Mouse (Mus musculus): ENCODE results near the gene Ankib1. TPM values are rescaled to one million over a fixed set of nuclear protein-coding genes. Genes with fewer than 3 reads are reported as not detected.

The Ankib1 gene
- polyA plus RNA-seq, 1 experiment: 9.5 TPM

DNA sequence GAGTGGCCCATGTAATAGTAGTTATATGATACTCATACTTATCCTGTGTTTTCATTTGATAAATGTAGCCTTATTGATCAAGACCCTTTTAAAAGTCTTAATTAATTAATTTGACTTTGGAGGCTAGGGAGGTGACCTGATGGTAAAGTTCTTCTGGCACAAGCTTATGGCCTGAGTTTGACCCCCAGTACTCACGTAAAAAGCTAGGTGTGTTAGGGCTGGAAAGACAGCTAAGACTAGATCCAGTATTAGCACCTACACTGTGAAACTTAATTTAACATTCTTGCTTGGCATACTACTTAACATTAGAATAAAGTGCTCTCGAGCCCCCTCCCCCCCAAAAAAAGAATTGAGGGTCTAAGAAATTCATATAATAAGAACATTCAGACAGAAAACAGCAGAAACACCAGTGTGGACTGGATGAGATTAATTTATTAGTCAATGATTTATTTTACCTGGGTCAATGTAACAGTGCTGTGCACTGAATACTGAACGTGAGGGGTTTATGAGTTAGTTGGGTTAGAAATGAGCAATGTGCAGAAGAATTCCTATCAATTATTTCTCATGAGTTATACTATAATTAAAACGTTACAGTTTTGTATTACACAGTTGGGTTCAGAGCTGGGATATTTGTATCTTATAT, 154.4 kb downstream of the Ankib1 start:
- H3K27me3 ChIP-seq (ENCODE audit: control insufficient read depth, insufficient read depth, insufficient read length): no peaks in the 10 kb centered on the region
- H3K4me3 ChIP-seq (ENCODE audit: insufficient read depth, poor library complexity, severe bottlenecking): no peak overlapping the region
- no peak for TF ChIP-seq CEBPB (IDR thresholded peaks at IDR 0.05; ENCODE audit: low read depth)
- no peak for TF ChIP-seq USF1 (IDR thresholded peaks at IDR 0.05; ENCODE audit: low read depth)
- TF ChIP-seq FOSL1 (IDR thresholded peaks at IDR 0.05; ENCODE audit: insufficient read depth, low read length, poor library complexity, severe bottlenecking): no peak
- TF ChIP-seq MYOG (IDR thresholded peaks at IDR 0.05; ENCODE audit: control insufficient read depth, extremely low read depth, insufficient read length): no peak
- TF ChIP-seq MAX (IDR thresholded peaks at IDR 0.05): no peak
- no peak for TF ChIP-seq CTCF (IDR thresholded peaks at IDR 0.05; ENCODE audit: control insufficient read depth, insufficient read depth, insufficient read length)
- no peak for TF ChIP-seq MYOD1 (IDR thresholded peaks at IDR 0.05; ENCODE audit: control insufficient read depth, insufficient read length, low read depth)
- H3ac ChIP-seq (ENCODE audit: control insufficient read depth, insufficient read length, low read depth): no peak overlapping the region
- peaks cover 18% of the 10 kb centered on the region for H3K79me3 ChIP-seq (ENCODE audit: low read depth)
- peaks cover 32% of the 10 kb centered on the region for H3K79me2 ChIP-seq (ENCODE audit: control insufficient read depth, insufficient read depth)
- peaks cover 20% of the 10 kb centered on the region for H3K36me3 ChIP-seq (ENCODE audit: control insufficient read depth, insufficient read depth)

GRCm38 (mm10) chr5:3647708-3648121, 155.0 kb downstream of the Ankib1 start:
- TF ChIP-seq MAX (IDR thresholded peaks at IDR 0.05): no peak
- peak; percentile 3 for TF ChIP-seq CTCF (IDR thresholded peaks at IDR 0.05; ENCODE audit: control insufficient read depth, insufficient read depth, insufficient read length)
- TF ChIP-seq USF1 (IDR thresholded peaks at IDR 0.05; ENCODE audit: low read depth): no peak
- no peak for TF ChIP-seq MYOD1 (IDR thresholded peaks at IDR 0.05; ENCODE audit: control insufficient read depth, insufficient read length, low read depth)
- no peak for TF ChIP-seq MYOG (IDR thresholded peaks at IDR 0.05; ENCODE audit: control insufficient read depth, extremely low read depth, insufficient read length)
- no peak for TF ChIP-seq FOSL1 (IDR thresholded peaks at IDR 0.05; ENCODE audit: insufficient read depth, low read length, poor library complexity, severe bottlenecking)
- no peak for TF ChIP-seq CEBPB (IDR thresholded peaks at IDR 0.05; ENCODE audit: low read depth)
- H3ac ChIP-seq (ENCODE audit: control insufficient read depth, insufficient read length, low read depth): peak overlapping the region; percentile 96
- peaks cover 19% of the 10 kb centered on the region for H3K79me3 ChIP-seq (ENCODE audit: low read depth)
- no peaks in the 10 kb centered on the region for H3K27me3 ChIP-seq (ENCODE audit: control insufficient read depth, insufficient read depth, insufficient read length)
- H3K36me3 ChIP-seq (ENCODE audit: control insufficient read depth, insufficient read depth): peaks cover 20% of the 10 kb centered on the region
- H3K79me2 ChIP-seq (ENCODE audit: control insufficient read depth, insufficient read depth): peaks cover 32% of the 10 kb centered on the region
- peak overlapping the region; percentile 61 for H3K4me3 ChIP-seq (ENCODE audit: insufficient read depth, poor library complexity, severe bottlenecking)

- Histone ChIP-seq H3K27me3 (ENCODE audit: control insufficient read depth, insufficient read depth, insufficient read length) (no peaks in the 10 kb centered on the region), H3K79me2 (ENCODE audit: control insufficient read depth, insufficient read depth) (peaks cover 32% of the 10 kb centered on the region), H3K36me3 (ENCODE audit: control insufficient read depth, insufficient read depth) (peaks cover 20% of the 10 kb centered on the region), H3ac (ENCODE audit: control insufficient read depth, insufficient read length, low read depth) (peak overlapping the region; percentile 96), H3K79me3 (ENCODE audit: low read depth) (peaks cover 19% of the 10 kb centered on the region), H3K4me3 (ENCODE audit: insufficient read depth, poor library complexity, severe bottlenecking) (peak overlapping the region; percentile 61)
- TF ChIP-seq MYOG (IDR thresholded peaks at IDR 0.05; ENCODE audit: control insufficient read depth, extremely low read depth, insufficient read length) (no peak), USF1 (IDR thresholded peaks at IDR 0.05; ENCODE audit: low read depth) (no peak), MAX (IDR thresholded peaks at IDR 0.05) (no peak), CEBPB (IDR thresholded peaks at IDR 0.05; ENCODE audit: low read depth) (no peak), CTCF (IDR thresholded peaks at IDR 0.05; ENCODE audit: control insufficient read depth, insufficient read depth, insufficient read length) (peak; percentile 17), FOSL1 (IDR thresholded peaks at IDR 0.05; ENCODE audit: insufficient read depth, low read length, poor library complexity, severe bottlenecking) (no peak)
Measured at GRCm38 (mm10) chr5:3646991-3647707, 155.6 kb downstream of the Ankib1 start.

DNA sequence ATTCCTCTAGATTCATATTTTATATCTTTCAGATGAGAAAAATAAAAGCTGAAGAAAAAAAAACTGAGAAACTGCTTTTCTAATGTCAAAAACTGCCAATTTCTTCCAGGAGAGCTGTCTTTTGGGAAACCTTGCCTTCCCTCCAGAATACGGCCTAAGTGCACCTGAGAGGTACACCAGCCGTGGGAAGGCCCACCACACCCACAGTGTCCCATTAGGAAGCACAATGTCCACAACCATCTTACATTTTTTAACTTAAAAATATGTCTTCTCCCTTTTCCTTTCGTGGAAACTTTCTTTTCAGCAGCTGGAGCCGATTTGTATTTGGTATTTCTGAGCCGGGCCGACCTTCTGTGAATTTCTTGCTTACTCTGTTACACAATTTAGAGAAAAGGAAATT, 156.2 kb downstream of the Ankib1 start:
- Histone ChIP-seq H3K79me3 (ENCODE audit: low read depth) (peaks cover 19% of the 10 kb centered on the region), H3ac (ENCODE audit: control insufficient read depth, insufficient read length, low read depth) (no peak overlapping the region), H3K79me2 (ENCODE audit: control insufficient read depth, insufficient read depth) (peaks cover 32% of the 10 kb centered on the region), H3K27me3 (ENCODE audit: control insufficient read depth, insufficient read depth, insufficient read length) (no peaks in the 10 kb centered on the region), H3K4me3 (ENCODE audit: insufficient read depth, poor library complexity, severe bottlenecking) (peak overlapping the region; percentile 61), H3K36me3 (ENCODE audit: control insufficient read depth, insufficient read depth) (peaks cover 20% of the 10 kb centered on the region)
- no peak for TF ChIP-seq MYOD1 (IDR thresholded peaks at IDR 0.05; ENCODE audit: control insufficient read depth, insufficient read length, low read depth)
- TF ChIP-seq MYOG (IDR thresholded peaks at IDR 0.05; ENCODE audit: control insufficient read depth, extremely low read depth, insufficient read length): no peak
- TF ChIP-seq MAX (IDR thresholded peaks at IDR 0.05): no peak

GRCm38 (mm10) chr5:3645326-3645725, 157.4 kb downstream of the Ankib1 start:
- Histone ChIP-seq H3ac (ENCODE audit: control insufficient read depth, insufficient read length, low read depth) (no peak overlapping the region), H3K79me2 (ENCODE audit: control insufficient read depth, insufficient read depth) (peaks cover 32% of the 10 kb centered on the region), H3K79me3 (ENCODE audit: low read depth) (peaks cover 19% of the 10 kb centered on the region), H3K27me3 (ENCODE audit: control insufficient read depth, insufficient read depth, insufficient read length) (no peaks in the 10 kb centered on the region), H3K36me3 (ENCODE audit: control insufficient read depth, insufficient read depth) (peaks cover 30% of the 10 kb centered on the region), H3K4me3 (ENCODE audit: insufficient read depth, poor library complexity, severe bottlenecking) (no peak overlapping the region)
- no peak for TF ChIP-seq CTCF (IDR thresholded peaks at IDR 0.05; ENCODE audit: control insufficient read depth, insufficient read depth, insufficient read length)
- no peak for TF ChIP-seq USF1 (IDR thresholded peaks at IDR 0.05; ENCODE audit: low read depth)
- TF ChIP-seq CEBPB (IDR thresholded peaks at IDR 0.05; ENCODE audit: low read depth): no peak
- TF ChIP-seq MAX (IDR thresholded peaks at IDR 0.05): no peak

DNA sequence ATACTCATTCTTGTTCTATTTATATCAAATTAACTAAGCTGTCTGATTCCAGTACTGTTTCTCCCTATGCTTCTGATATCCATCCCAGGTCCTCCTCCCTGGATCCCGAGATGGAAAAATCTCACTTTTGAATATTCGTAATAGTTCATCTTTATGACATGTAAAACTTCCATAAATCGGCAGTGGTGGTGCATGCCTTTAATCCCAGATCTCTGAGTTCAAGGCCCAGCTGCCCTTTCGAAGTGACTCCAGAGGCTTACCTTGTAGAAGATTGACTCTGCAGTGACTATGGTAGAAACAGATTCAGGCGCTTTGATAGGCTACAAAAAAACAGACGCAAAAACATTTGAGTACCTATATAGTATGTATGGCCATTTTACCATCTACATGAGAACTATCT, 158.1 kb downstream of the Ankib1 start:
- H3K79me2 ChIP-seq (ENCODE audit: control insufficient read depth, insufficient read depth): peaks cover 32% of the 10 kb centered on the region
- no peak overlapping the region for H3ac ChIP-seq (ENCODE audit: control insufficient read depth, insufficient read length, low read depth)
- TF ChIP-seq FOSL1 (IDR thresholded peaks at IDR 0.05; ENCODE audit: insufficient read depth, low read length, poor library complexity, severe bottlenecking) (no peak), MYOG (IDR thresholded peaks at IDR 0.05; ENCODE audit: control insufficient read depth, extremely low read depth, insufficient read length) (no peak), CEBPB (IDR thresholded peaks at IDR 0.05; ENCODE audit: low read depth) (no peak), USF1 (IDR thresholded peaks at IDR 0.05; ENCODE audit: low read depth) (no peak), MAX (IDR thresholded peaks at IDR 0.05) (no peak), MYOD1 (IDR thresholded peaks at IDR 0.05; ENCODE audit: control insufficient read depth, insufficient read length, low read depth) (no peak), CTCF (IDR thresholded peaks at IDR 0.05; ENCODE audit: control insufficient read depth, insufficient read depth, insufficient read length) (no peak)
- no peak overlapping the region for H3K4me3 ChIP-seq (ENCODE audit: insufficient read depth, poor library complexity, severe bottlenecking)
- H3K79me3 ChIP-seq (ENCODE audit: low read depth): peaks cover 19% of the 10 kb centered on the region
- H3K36me3 ChIP-seq (ENCODE audit: control insufficient read depth, insufficient read depth): peaks cover 37% of the 10 kb centered on the region
- H3K27me3 ChIP-seq (ENCODE audit: control insufficient read depth, insufficient read depth, insufficient read length): no peaks in the 10 kb centered on the region
